Mouse (Mus musculus) neural tube, embryonic 14.5 days (tissue): Measurements from ENCODE around the gene Cenpm. TPM values are rescaled to one million over a fixed set of nuclear protein-coding genes. Genes with fewer than 3 reads are reported as not detected.
A peak's percentile ranks its signal among the peaks of the same experiment; 100 is the strongest.

Experiments used
- ATAC-seq: fragments of 200-750 bp; cut with Nextera tagmentation; 2 replicates; pipeline ENCODE4 v1.8.0; 2017; ENCODE audit warnings: low read depth, mild to moderate bottlenecking, moderate TSS enrichment, moderate library complexity
- H3K27ac ChIP-seq: fragments of 300-500 bp; sonication (generic); 2 replicates; pipeline ENCODE4 v1.5.1; 2014; ENCODE audit warnings: low read depth, mild to moderate bottlenecking, control low read depth, low read length, moderate library complexity, mixed read lengths
- H3K27me3 ChIP-seq: fragments of 300-500 bp; sonication (generic); 2 replicates; pipeline ENCODE4 v1.6.1; 2014; ENCODE audit warnings: low read length; ENCODE audit not compliant: control insufficient read depth, insufficient read depth
- H3K36me3 ChIP-seq: fragments of 300-500 bp; sonication (generic); 2 replicates; pipeline ENCODE4 v1.6.1; 2014; ENCODE audit warnings: low read length, mixed read lengths; ENCODE audit not compliant: control insufficient read depth, insufficient read depth
- H3K4me1 ChIP-seq: fragments of 300-500 bp; sonication (generic); 2 replicates; pipeline ENCODE4 v1.6.1; 2014; ENCODE audit warnings: low read length; ENCODE audit not compliant: control insufficient read depth, insufficient read depth
- H3K4me2 ChIP-seq: fragments of 300-500 bp; sonication (generic); 2 replicates; pipeline ENCODE4 v1.6.1; 2014; ENCODE audit warnings: mild to moderate bottlenecking, low read depth, low read length, control low read depth
- H3K4me3 ChIP-seq: fragments of 300-500 bp; sonication (generic); 2 replicates; pipeline ENCODE4 v1.5.1; 2014; ENCODE audit warnings: low read depth, low read length, control low read depth, mixed read lengths
- H3K9ac ChIP-seq: fragments of 300-500 bp; sonication (generic); replicated peaks from 2 replicates; pipeline ENCODE4 v1.6.1; 2014; ENCODE audit warnings: low read depth, mild to moderate bottlenecking, control low read depth, low read length, mixed read lengths
- H3K9me3 ChIP-seq: fragments of 300-500 bp; sonication (generic); 2 replicates; pipeline ENCODE4 v1.6.1; 2016; ENCODE audit warnings: low read length; ENCODE audit not compliant: control insufficient read depth
- WGBS: fragments of 180-500 bp; shearing (Covaris S2); extraction: QIAGEN DNeasy Blood & Tissue Kit; methylation state at CpG from one replicate; pipeline ENCODE4 v1.1.7; 2014; 5-methylcytosine and 5-hydroxymethylcytosine counted together
- polyA plus RNA-seq: library from polyadenylated mRNA; unstranded; fragments of >200 nt; fragmentation: Nextera tagmentation; extraction: Ambion mirVana; gene quantifications from 2 replicates; pipeline ENCODE4 v1.2.1, GENCODE M21; 2014

The Cenpm gene
- polyA plus RNA-seq, 1 experiment from 2014 or later, result 12.0 TPM

DNA sequence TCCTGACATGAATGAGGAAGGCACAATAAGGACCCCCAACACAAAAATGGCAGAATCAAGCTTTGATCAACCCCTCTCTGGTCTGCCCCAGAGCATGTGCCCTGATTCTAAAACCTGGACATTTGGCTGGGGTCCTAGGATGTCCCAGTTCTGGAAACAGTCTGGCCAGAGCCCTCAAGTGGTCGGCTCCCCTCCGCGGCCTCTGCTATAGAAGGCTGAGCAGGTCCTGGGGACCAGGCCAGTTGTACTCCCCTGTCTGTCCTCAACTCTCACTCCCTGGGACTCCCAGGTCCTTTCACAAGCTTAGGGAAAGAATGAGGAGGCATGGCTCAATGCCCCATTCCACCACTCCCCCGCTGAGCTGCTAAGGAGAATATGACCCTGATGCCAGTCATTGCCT is 31.3 kb downstream of the Cenpm start:
- H3K27me3 ChIP-seq, result peaks cover 57% of the 10 kb centered on the region
- peaks cover 17% of the 10 kb centered on the region for H3K4me1 ChIP-seq
- H3K9me3 ChIP-seq, result no peaks in the 10 kb centered on the region
- H3K9ac ChIP-seq, result no peak overlapping the region
- H3K27ac ChIP-seq, result no peak overlapping the region
- no peak for ATAC-seq
- H3K36me3 ChIP-seq, result no peaks in the 10 kb centered on the region
- H3K4me2 ChIP-seq, result no peak overlapping the region
- 8% methylated on average over 4 of the region's 4 CpGs for WGBS
- no peak overlapping the region for H3K4me3 ChIP-seq

DNA sequence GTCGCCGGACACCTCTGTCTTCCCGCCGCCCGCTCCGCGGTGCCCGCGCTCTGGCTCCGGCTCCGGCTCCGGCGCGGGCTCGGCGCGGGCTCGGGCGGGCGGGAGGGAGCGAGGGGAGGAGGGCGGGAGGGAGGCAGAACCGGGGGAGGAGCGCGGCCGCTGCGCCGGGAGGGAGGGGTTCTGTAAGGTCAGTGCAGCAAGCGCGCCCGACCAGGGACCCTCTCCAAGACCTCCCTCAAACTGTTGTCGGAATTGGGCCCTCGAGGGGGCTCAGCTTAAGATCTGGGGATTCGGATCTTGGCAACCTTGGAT is 31.8 kb downstream of the Cenpm start, which contains the start of gene Shisa8:
Gene Shisa8, minus strand, starts transcription at position 64 of the 312 bp plus-strand sequence.
- WGBS, result 0% methylated on average over 11 of the region's 34 CpGs
- Histone ChIP-seq H3K27me3 (peaks cover 59% of the 10 kb centered on the region), H3K27ac (no peak within 1 kb of the TSS; the same call in 1 of the 2 replicates), H3K9ac (peak within 1 kb of the TSS; percentile 42), H3K4me1 (peaks cover 17% of the 10 kb centered on the region), H3K4me2 (peak within 1 kb of the TSS; percentile 56), H3K9me3 (no peaks in the 10 kb centered on the region), H3K36me3 (no peaks in the 10 kb centered on the region), H3K4me3 (peak within 1 kb of the TSS; percentile 39)
- 0 out of 2 replicates have a peak, but pooled peaks have one; percentile 16 for ATAC-seq

DNA sequence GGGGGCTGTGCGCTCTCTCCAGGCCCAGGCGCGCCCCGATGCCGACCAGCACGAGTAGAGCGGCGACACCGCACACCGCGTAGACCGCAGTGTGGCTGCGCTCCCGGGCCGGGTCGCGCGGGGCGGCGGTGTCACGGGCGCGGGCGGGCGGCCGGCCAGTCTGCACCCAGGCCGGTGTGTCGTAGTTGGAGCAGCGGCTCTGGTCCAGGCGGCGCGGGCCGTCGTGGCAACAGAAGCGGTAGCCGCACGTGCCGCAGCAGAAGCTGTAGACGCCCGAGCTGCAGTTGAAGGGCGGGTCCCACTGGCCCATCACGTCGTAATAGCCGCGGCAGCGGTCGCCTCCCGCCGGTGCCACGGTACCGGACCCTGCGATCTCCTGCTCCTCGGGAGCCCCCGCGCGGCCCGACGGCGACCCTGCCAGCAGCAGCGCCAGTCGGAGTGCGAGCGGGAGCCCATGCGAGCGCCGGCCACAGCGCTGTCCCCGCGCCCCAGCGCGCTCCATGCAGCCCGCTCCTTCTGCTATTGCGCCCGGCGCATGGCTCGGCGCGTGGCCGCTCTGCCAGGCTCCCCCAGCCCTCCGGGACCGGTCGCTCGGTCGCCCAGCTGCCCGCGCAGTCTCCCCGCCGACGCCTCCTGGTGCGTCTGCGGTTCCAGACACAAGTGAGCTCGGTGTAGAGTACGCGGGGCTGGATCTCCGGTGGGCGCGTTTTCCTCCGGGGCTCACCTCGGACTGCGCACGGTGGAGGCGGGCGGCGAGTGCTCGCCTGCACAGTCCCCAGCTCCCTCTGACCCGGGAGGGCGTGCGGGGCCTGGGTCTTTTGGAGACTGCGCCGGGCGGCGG is 32.4 kb downstream of the Cenpm start:
- peak; percentile 39; the same call in 1 of the 2 replicates for ATAC-seq
- Histone ChIP-seq H3K9ac (peak overlapping the region; percentile 42), H3K4me3 (peak overlapping the region; percentile 39), H3K4me1 (peaks cover 20% of the 10 kb centered on the region), H3K4me2 (peak overlapping the region; percentile 56), H3K27ac (no peak overlapping the region; the same call in 1 of the 2 replicates), H3K9me3 (no peaks in the 10 kb centered on the region), H3K27me3 (peaks cover 61% of the 10 kb centered on the region), H3K36me3 (no peaks in the 10 kb centered on the region)
- WGBS, result under 1% methylated on average over 82 of the region's 112 CpGs

DNA sequence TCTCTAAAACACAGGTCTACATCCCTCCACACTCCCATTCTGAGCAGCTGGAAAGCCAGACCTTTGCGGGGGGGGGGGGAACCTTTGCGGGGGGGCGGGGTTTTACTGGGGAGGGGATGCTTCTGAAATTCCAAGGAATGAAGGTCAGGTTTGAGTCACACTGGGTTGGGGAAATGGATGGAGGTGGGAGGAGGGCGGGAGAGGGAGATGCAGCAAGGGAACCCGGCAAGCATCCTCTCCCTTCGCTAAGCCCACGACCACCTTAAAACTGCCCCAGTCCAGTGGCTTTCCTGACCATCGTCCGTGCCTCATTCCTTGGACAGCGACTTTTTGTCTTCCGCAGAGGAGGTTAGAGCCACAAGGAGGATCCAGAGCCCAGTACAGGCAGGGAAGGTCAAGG is 33.3 kb downstream of the Cenpm start:
- peaks cover 24% of the 10 kb centered on the region for H3K4me1 ChIP-seq
- no peaks in the 10 kb centered on the region for H3K9me3 ChIP-seq
- H3K27me3 ChIP-seq, result peaks cover 69% of the 10 kb centered on the region
- no peak for ATAC-seq
- H3K36me3 ChIP-seq, result no peaks in the 10 kb centered on the region; the same call in 1 of the 2 replicates
- WGBS, result 4% methylated on average over 10 of the region's 11 CpGs
- H3K4me3 ChIP-seq, result peak overlapping the region; percentile 39; the same call in 1 of the 2 replicates
- no peak overlapping the region for H3K27ac ChIP-seq
- H3K9ac ChIP-seq, result no peak overlapping the region
- H3K4me2 ChIP-seq, result peak overlapping the region; percentile 56; the same call in 1 of the 2 replicates

DNA sequence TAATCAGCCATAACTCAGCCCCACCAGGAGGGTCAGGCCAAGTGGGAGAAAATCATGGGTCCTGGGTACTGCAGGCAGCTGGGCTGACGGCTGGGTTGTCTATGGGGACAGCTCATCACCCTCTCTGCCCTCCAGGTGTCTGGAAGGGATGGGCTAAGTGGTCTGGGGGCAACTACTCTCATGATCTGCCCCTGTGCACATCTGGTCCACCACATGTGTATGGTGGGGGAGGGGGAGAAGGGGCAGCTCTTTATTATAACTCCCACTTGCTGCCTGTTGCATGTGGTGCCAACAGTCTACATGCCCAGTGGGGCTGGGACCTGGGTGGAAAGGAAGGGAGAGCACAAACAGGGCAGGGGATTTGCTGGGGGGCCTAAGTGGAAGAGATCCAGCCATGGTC is 33.7 kb downstream of the Cenpm start:
- no peak overlapping the region for H3K4me3 ChIP-seq
- H3K9ac ChIP-seq, result no peak overlapping the region
- H3K27me3 ChIP-seq, result peaks cover 74% of the 10 kb centered on the region
- peaks cover 2% of the 10 kb centered on the region for H3K36me3 ChIP-seq
- no peak for ATAC-seq
- peaks cover 29% of the 10 kb centered on the region for H3K4me1 ChIP-seq
- H3K27ac ChIP-seq, result no peak overlapping the region
- no peaks in the 10 kb centered on the region for H3K9me3 ChIP-seq
- 42% methylated on average over 1 of the region's 1 CpGs for WGBS
- H3K4me2 ChIP-seq, result no peak overlapping the region

DNA sequence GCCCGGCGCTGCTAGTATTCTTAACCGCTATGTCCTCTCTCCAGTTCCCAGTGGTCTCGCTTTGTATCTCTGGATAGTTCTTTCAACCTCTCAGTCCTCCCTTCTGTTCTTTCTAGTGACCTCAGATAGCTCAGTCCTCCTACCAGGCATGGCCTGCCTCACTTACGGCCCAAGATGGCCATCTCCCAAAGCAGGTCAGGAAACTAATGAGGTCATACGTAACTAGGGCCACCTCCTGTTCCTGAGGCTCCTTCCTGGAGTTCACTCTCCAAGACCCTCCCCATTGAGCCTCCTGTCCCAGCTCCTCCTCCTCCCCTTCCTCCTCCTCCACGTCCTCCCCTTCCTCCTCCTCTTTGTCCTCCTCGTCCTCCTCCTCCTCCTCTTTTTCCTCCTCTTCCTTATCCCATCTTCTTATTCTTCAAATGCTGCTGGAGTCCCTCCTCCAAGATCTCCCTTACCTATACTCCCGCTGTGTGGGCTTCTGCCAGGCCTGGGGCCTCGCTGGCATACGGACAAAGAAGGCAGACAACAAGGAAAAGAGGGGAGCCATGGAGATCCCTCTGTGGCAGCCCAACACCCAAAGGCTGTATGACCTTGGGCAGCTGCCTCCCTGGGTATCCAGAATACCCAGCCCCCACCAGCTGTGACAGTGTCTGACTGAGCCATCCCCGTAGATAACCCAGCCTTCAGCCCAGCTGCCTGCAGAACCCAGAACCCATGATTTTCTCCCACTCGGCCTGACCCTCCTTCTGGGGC is 35.1 kb downstream of the Cenpm start:
- no peaks in the 10 kb centered on the region for H3K9me3 ChIP-seq
- H3K36me3 ChIP-seq, result peaks cover 7% of the 10 kb centered on the region
- ATAC-seq, result no peak
- no peak overlapping the region for H3K9ac ChIP-seq
- peaks cover 68% of the 10 kb centered on the region for H3K27me3 ChIP-seq
- WGBS, result 78% methylated on average over 13 of the region's 13 CpGs
- H3K27ac ChIP-seq, result no peak overlapping the region
- H3K4me3 ChIP-seq, result no peak overlapping the region
- no peak overlapping the region for H3K4me2 ChIP-seq
- H3K4me1 ChIP-seq, result peaks cover 29% of the 10 kb centered on the region

DNA sequence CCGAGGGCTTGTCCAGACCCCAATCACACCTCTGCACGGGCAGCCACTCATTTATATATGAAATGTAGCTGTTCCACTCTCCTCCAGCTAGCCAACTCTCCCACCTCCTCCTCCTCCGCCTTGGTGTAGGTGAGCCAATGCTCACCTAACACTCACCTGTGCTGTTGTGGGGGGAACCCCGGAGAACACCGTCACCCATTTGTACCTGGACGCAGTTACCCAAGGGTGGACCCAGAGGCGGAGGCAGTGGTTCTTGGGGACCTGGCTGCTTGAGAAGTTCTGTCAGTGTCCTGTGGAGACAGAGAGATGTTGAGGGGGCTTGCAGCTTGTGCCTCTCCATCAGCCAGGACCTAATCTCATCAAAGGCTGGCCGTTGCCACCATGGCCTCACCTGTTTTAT is 36.2 kb downstream of the Cenpm start:
- no peak for ATAC-seq
- WGBS, result 87% methylated on average over 8 of the region's 8 CpGs
- Histone ChIP-seq H3K27ac (no peak overlapping the region), H3K4me2 (no peak overlapping the region), H3K9me3 (no peaks in the 10 kb centered on the region), H3K9ac (no peak overlapping the region), H3K4me1 (peaks cover 29% of the 10 kb centered on the region), H3K4me3 (no peak overlapping the region), H3K36me3 (peaks cover 17% of the 10 kb centered on the region), H3K27me3 (peaks cover 61% of the 10 kb centered on the region)

DNA sequence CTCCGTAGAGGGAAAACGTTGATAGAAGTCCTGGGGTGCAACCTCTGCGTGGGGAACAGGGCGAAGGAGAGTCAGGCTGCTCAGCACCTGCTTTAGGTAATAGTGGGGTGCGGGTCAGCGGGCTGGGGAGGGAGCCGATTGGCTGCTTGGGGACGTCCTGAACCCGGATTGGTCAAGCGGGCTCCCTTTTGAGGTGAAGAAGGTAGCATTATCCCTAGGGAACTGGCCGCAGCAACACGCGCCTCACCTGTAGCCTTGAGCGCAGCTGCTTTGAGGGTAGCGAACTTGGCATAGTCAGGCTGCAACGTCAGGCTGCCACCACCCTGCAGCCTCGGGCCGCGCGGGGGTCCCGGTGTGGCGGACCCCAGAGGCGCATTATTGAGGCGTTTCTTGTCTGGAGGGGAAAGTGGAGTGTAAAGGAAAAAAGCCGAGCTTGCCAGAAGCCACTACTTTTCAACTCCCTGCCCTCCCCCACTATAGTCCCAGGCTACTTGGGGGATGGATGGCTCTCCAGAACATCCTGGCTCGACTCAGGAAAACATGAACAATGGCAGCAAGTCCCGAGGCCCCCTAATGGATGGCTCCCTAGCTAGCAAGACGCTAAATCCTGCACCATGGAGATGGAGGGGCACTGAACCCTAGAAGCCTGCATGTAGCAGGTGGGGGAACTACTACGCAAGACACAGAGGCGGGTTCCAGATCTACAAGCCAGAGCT is 36.9 kb downstream of the Cenpm start:
- Histone ChIP-seq H3K9me3 (no peaks in the 10 kb centered on the region), H3K27me3 (peaks cover 55% of the 10 kb centered on the region), H3K27ac (no peak overlapping the region), H3K4me2 (no peak overlapping the region), H3K9ac (no peak overlapping the region), H3K4me3 (no peak overlapping the region), H3K4me1 (peaks cover 28% of the 10 kb centered on the region), H3K36me3 (peaks cover 23% of the 10 kb centered on the region)
- ATAC-seq, result no peak
- 15% methylated on average over 30 of the region's 30 CpGs for WGBS
